Mouse (Mus musculus) forebrain, embryonic 10.5 days (tissue): Measurements from ENCODE around the gene Zfand6. TPM values are rescaled to one million over a fixed set of nuclear protein-coding genes. Genes with fewer than 3 reads are reported as not detected.

ENCODE experiments used
- DNase-seq: peaks from one replicate; pipeline ENCODE4 v3.0.0-alpha.2; 2017; ENCODE audit warnings: low spot score; ENCODE audit errors: extremely low spot score
- H3K27ac ChIP-seq: fragments of 300-500 bp; sonication (generic); 2 replicates; pipeline ENCODE4 v1.5.1; 2016; ENCODE audit warnings: mild to moderate bottlenecking
- H3K27me3 ChIP-seq: fragments of 300-500 bp; sonication (generic); 2 replicates; pipeline ENCODE4 v1.6.1; 2016; ENCODE audit warnings: mild to moderate bottlenecking; ENCODE audit not compliant: poor library complexity, severe bottlenecking
- H3K36me3 ChIP-seq: fragments of 300-500 bp; sonication (generic); replicated peaks from 2 replicates; pipeline ENCODE4 v1.6.1; 2016; ENCODE audit warnings: mild to moderate bottlenecking, moderate library complexity
- H3K4me1 ChIP-seq: fragments of 300-500 bp; sonication (generic); 2 replicates; pipeline ENCODE4 v1.6.1; 2016
- H3K4me3 ChIP-seq: fragments of 300-500 bp; sonication (generic); 2 replicates; pipeline ENCODE4 v1.5.1; 2016; ENCODE audit warnings: mild to moderate bottlenecking, moderate library complexity
- H3K9me3 ChIP-seq: fragments of 300-500 bp; sonication (generic); 2 replicates; pipeline ENCODE4 v1.6.1; 2016; ENCODE audit warnings: mild to moderate bottlenecking, moderate library complexity
- WGBS: fragments of 180-500 bp; shearing (Covaris S2); methylation state at CpG from one replicate; pipeline ENCODE4 v1.1.7; 2016; 5-methylcytosine and 5-hydroxymethylcytosine counted together
- polyA plus RNA-seq: library from polyadenylated mRNA; unstranded; fragments of >200 nt; fragmentation: Nextera tagmentation; extraction: Ambion mirVana; gene quantifications from 2 replicates; pipeline ENCODE4 v1.2.1, GENCODE M21; 2016

The Zfand6 gene
- 149 and 156 TPM in 2 replicates for polyA plus RNA-seq

- peak; percentile 97 for DNase-seq
- H3K4me1 ChIP-seq: peaks cover 28% of the 10 kb centered on the region
- no peaks in the 10 kb centered on the region for H3K36me3 ChIP-seq
- under 1% methylated on average over 76 of the region's 87 CpGs for WGBS
- H3K4me3 ChIP-seq: peak within 1 kb of the TSS; percentile 86
- H3K27ac ChIP-seq: peak within 1 kb of the TSS; percentile 96
- H3K9me3 ChIP-seq: no peaks in the 10 kb centered on the region
- H3K27me3 ChIP-seq: no peaks in the 10 kb centered on the region
Observed at GRCm38 (mm10) chr7:84689251-84690100, at the start of gene Zfand6. Gene Zfand6, minus strand, starts transcription at chr7:84689959.

- Histone ChIP-seq H3K4me1 (no peaks in the 10 kb centered on the region), H3K36me3 (no peaks in the 10 kb centered on the region), H3K4me3 (no peak overlapping the region), H3K27me3 (no peaks in the 10 kb centered on the region), H3K9me3 (no peaks in the 10 kb centered on the region), H3K27ac (no peak overlapping the region)
- 92% methylated on average over 2 of the region's 2 CpGs for WGBS
- no peak for DNase-seq
Observed at GRCm38 (mm10) chr7:84736803-84737202, 47.0 kb upstream of the Zfand6 start.

GRCm38 (mm10) chr7:84733038-84733437 is 43.3 kb upstream of the Zfand6 start:
- 94% methylated on average over 1 of the region's 1 CpGs for whole genome bisulfite sequencing

GRCm38 (mm10) chr7:84732052-84732451 is 42.3 kb upstream of the Zfand6 start:
- 100% methylated on average over 1 of the region's 1 CpGs for WGBS
- H3K27ac ChIP-seq: no peak overlapping the region

More at GRCm38 (mm10) chr7:84733038-84733437, 43.3 kb upstream of the Zfand6 start:
- no peak for DNase-seq
- H3K4me3 ChIP-seq: no peak overlapping the region
- H3K9me3 ChIP-seq: no peaks in the 10 kb centered on the region
- no peaks in the 10 kb centered on the region for H3K4me1 ChIP-seq
- no peak overlapping the region for H3K27ac ChIP-seq
- H3K27me3 ChIP-seq: no peaks in the 10 kb centered on the region
- H3K36me3 ChIP-seq: no peaks in the 10 kb centered on the region

GRCm38 (mm10) chr7:84731076-84731475 is 41.3 kb upstream of the Zfand6 start:
- WGBS: 92% methylated on average over 3 of the region's 3 CpGs
- Histone ChIP-seq H3K9me3 (no peaks in the 10 kb centered on the region), H3K27ac (no peak overlapping the region), H3K4me3 (no peak overlapping the region), H3K4me1 (no peaks in the 10 kb centered on the region), H3K36me3 (no peaks in the 10 kb centered on the region), H3K27me3 (no peaks in the 10 kb centered on the region)
- no peak for DNase-seq

More at GRCm38 (mm10) chr7:84732052-84732451, 42.3 kb upstream of the Zfand6 start:
- H3K27me3 ChIP-seq: no peaks in the 10 kb centered on the region
- no peaks in the 10 kb centered on the region for H3K4me1 ChIP-seq
- no peak overlapping the region for H3K4me3 ChIP-seq
- DNase-seq: no peak
- no peaks in the 10 kb centered on the region for H3K9me3 ChIP-seq
- no peaks in the 10 kb centered on the region for H3K36me3 ChIP-seq

- WGBS: 80% methylated on average over 7 of the region's 7 CpGs
- no peaks in the 10 kb centered on the region for H3K27me3 ChIP-seq
- no peak for DNase-seq
- H3K36me3 ChIP-seq: no peaks in the 10 kb centered on the region
- no peaks in the 10 kb centered on the region for H3K4me1 ChIP-seq
- no peak overlapping the region for H3K27ac ChIP-seq
- H3K4me3 ChIP-seq: no peak overlapping the region
- no peaks in the 10 kb centered on the region for H3K9me3 ChIP-seq
Observed at GRCm38 (mm10) chr7:84722804-84723459, 33.2 kb upstream of the Zfand6 start.

- Histone ChIP-seq H3K27me3 (no peaks in the 10 kb centered on the region), H3K4me3 (no peak overlapping the region), H3K36me3 (no peaks in the 10 kb centered on the region), H3K27ac (no peak overlapping the region), H3K4me1 (no peaks in the 10 kb centered on the region), H3K9me3 (no peaks in the 10 kb centered on the region)
- DNase-seq: no peak
Observed at GRCm38 (mm10) chr7:84710287-84710958, 20.7 kb upstream of the Zfand6 start.

- H3K27ac ChIP-seq: no peak overlapping the region
- DNase-seq: no peak
- no peak overlapping the region for H3K4me3 ChIP-seq
- H3K4me1 ChIP-seq: no peaks in the 10 kb centered on the region
- WGBS: 88% methylated on average over 3 of the region's 3 CpGs
- H3K27me3 ChIP-seq: no peaks in the 10 kb centered on the region
- H3K9me3 ChIP-seq: no peaks in the 10 kb centered on the region
- H3K36me3 ChIP-seq: no peaks in the 10 kb centered on the region
Observed at GRCm38 (mm10) chr7:84706877-84707276, 17.1 kb upstream of the Zfand6 start.

GRCm38 (mm10) chr7:84690101-84690509 is 346 bp upstream of the Zfand6 start:
- Histone ChIP-seq H3K36me3 (no peaks in the 10 kb centered on the region), H3K4me1 (peaks cover 28% of the 10 kb centered on the region), H3K27ac (peak overlapping the region; percentile 96), H3K4me3 (peak overlapping the region; percentile 86), H3K9me3 (no peaks in the 10 kb centered on the region), H3K27me3 (no peaks in the 10 kb centered on the region)
- WGBS: 5% methylated on average over 19 of the region's 19 CpGs
- no peak for DNase-seq

- H3K9me3 ChIP-seq: no peaks in the 10 kb centered on the region
- DNase-seq: no peak
- H3K27me3 ChIP-seq: no peaks in the 10 kb centered on the region
- peaks cover 28% of the 10 kb centered on the region for H3K4me1 ChIP-seq
- H3K4me3 ChIP-seq: peak overlapping the region; percentile 86; the same call in 1 of the 2 replicates
- no peaks in the 10 kb centered on the region for H3K36me3 ChIP-seq
- 76% methylated on average over 12 of the region's 12 CpGs for WGBS
- no peak overlapping the region for H3K27ac ChIP-seq
Observed at GRCm38 (mm10) chr7:84687653-84688580, 1.8 kb downstream of the Zfand6 start.

- Histone ChIP-seq H3K4me3 (no peak overlapping the region), H3K27me3 (no peaks in the 10 kb centered on the region), H3K9me3 (no peaks in the 10 kb centered on the region), H3K27ac (no peak overlapping the region), H3K36me3 (no peaks in the 10 kb centered on the region), H3K4me1 (peaks cover 43% of the 10 kb centered on the region)
- 88% methylated on average over 2 of the region's 2 CpGs for WGBS
- no peak for DNase-seq
Observed at GRCm38 (mm10) chr7:84686380-84686779, 3.4 kb downstream of the Zfand6 start.

GRCm38 (mm10) chr7:84684675-84685074 is 5.1 kb downstream of the Zfand6 start:
- WGBS: 89% methylated on average over 1 of the region's 1 CpGs
- H3K4me3 ChIP-seq: no peak overlapping the region
- no peak overlapping the region for H3K27ac ChIP-seq

More at GRCm38 (mm10) chr7:84684675-84685074, 5.1 kb downstream of the Zfand6 start:
- Histone ChIP-seq H3K27me3 (no peaks in the 10 kb centered on the region), H3K9me3 (no peaks in the 10 kb centered on the region), H3K4me1 (peaks cover 53% of the 10 kb centered on the region), H3K36me3 (no peaks in the 10 kb centered on the region)
- DNase-seq: no peak
